Mouse (Mus musculus) forebrain, embryonic 10.5 days (tissue): ENCODE data around the gene Zfp652. TPM values are rescaled to one million over a fixed set of nuclear protein-coding genes. Genes with fewer than 3 reads are reported as not detected.
"Not testable (repeated sequence)": the region's sequence is repeated elsewhere in the genome, so short reads cannot be mapped to it uniquely, and the experiment has no call there.

Experiments
- DNase-seq: peaks from one replicate; pipeline ENCODE4 v3.0.0-alpha.2; 2017; ENCODE audit warnings: low spot score; ENCODE audit errors: extremely low spot score
- H3K27ac ChIP-seq: fragments of 300-500 bp; sonication (generic); 2 replicates; pipeline ENCODE4 v1.5.1; 2016; ENCODE audit warnings: mild to moderate bottlenecking
- H3K27me3 ChIP-seq: fragments of 300-500 bp; sonication (generic); 2 replicates; pipeline ENCODE4 v1.6.1; 2016; ENCODE audit warnings: mild to moderate bottlenecking; ENCODE audit not compliant: poor library complexity, severe bottlenecking
- H3K36me3 ChIP-seq: fragments of 300-500 bp; sonication (generic); replicated peaks from 2 replicates; pipeline ENCODE4 v1.6.1; 2016; ENCODE audit warnings: mild to moderate bottlenecking, moderate library complexity
- H3K4me1 ChIP-seq: fragments of 300-500 bp; sonication (generic); 2 replicates; pipeline ENCODE4 v1.6.1; 2016
- H3K4me3 ChIP-seq: fragments of 300-500 bp; sonication (generic); 2 replicates; pipeline ENCODE4 v1.5.1; 2016; ENCODE audit warnings: mild to moderate bottlenecking, moderate library complexity
- H3K9me3 ChIP-seq: fragments of 300-500 bp; sonication (generic); 2 replicates; pipeline ENCODE4 v1.6.1; 2016; ENCODE audit warnings: mild to moderate bottlenecking, moderate library complexity
- WGBS: fragments of 180-500 bp; shearing (Covaris S2); methylation state at CpG from one replicate; pipeline ENCODE4 v1.1.7; 2016; 5-methylcytosine and 5-hydroxymethylcytosine counted together
- polyA plus RNA-seq: library from polyadenylated mRNA; unstranded; fragments of >200 nt; fragmentation: Nextera tagmentation; extraction: Ambion mirVana; gene quantifications from 2 replicates; pipeline ENCODE4 v1.2.1, GENCODE M21; 2016

The Zfp652 gene
- polyA plus RNA-seq, 1 experiment from 2014 or later, result 18.7 TPM

DNA sequence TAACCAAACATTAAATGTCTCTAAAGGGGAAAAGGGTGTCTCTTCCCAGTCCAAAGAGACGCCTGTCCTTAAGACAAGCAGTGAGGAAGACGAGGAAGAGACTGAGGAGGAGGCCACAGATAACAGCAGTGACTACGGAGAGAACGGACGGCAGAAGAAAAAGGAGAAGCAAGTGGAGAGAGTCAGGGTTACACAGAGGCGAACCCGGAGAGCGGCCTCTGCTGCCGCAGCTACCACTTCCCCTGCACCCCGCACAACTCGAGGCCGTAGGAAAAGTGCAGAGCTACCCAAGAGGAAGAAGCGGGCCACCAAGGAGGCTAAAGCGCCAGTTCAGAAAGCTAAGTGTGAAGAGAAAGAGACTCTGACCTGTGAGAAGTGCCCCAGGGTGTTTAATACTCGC, 37.1 kb downstream of the Zfp652 start:
- Histone ChIP-seq H3K36me3 (peaks cover 49% of the 10 kb centered on the region), H3K27me3 (no peaks in the 10 kb centered on the region), H3K4me3 (no peak overlapping the region), H3K9me3 (no peaks in the 10 kb centered on the region), H3K27ac (no peak overlapping the region), H3K4me1 (peaks cover 4% of the 10 kb centered on the region; the same call in 1 of the 2 replicates)
- DNase-seq, result no peak
- WGBS, result 83% methylated on average over 15 of the region's 15 CpGs

DNA sequence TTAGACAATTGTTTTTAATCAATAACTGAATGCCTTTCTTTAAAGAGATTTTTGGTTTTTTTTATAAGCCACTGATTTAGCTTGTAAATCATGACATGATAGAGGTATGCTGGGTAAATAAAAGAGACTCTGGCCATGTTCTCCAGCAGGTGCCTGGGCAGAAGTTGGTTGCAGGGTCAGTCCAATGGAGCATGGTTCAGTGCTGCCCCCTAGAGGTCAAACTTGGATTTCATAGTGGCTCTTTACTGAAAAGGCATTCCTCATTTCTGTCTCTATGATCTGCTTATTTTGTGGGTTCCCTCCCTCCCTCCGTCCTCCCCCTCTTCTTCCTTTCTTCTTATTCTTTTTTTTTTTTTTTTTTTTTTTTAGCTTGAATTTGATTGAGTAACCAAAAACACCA, 38.5 kb downstream of the Zfp652 start:
- 13% methylated on average over 1 of the region's 1 CpGs for WGBS
- Histone ChIP-seq H3K27ac (no peak overlapping the region), H3K27me3 (no peaks in the 10 kb centered on the region), H3K4me1 (peaks cover 4% of the 10 kb centered on the region; the same call in 1 of the 2 replicates), H3K36me3 (peaks cover 60% of the 10 kb centered on the region), H3K9me3 (no peaks in the 10 kb centered on the region), H3K4me3 (no peak overlapping the region)
- DNase-seq, result peak; percentile 59

DNA sequence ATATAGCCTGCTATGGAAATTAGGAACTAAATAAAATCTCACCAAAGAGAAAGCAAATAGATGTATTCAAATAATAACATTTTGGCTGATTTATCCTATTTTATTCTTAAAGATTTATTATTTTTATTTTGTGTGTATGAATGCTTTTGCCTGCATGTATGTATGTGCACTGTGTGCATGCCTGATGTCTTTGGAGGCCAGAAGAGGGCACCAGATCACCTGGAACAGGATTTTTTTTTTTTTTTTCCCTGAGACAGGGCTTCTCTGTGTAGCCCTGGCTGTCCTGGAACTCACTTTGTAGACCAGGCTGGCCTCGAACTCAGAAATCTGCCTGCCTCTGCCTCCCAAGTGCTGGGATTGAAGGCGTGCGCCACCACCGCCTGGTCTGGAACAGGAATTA, 42.7 kb downstream of the Zfp652 start:
- not testable (repeated sequence) for H3K9me3 ChIP-seq, H3K4me3 ChIP-seq, H3K27ac ChIP-seq, H3K27me3 ChIP-seq, DNase-seq, H3K4me1 ChIP-seq
- H3K36me3 ChIP-seq, result peaks cover 76% of the 10 kb centered on the region
- 95% methylated on average over 4 of the region's 4 CpGs for WGBS

DNA sequence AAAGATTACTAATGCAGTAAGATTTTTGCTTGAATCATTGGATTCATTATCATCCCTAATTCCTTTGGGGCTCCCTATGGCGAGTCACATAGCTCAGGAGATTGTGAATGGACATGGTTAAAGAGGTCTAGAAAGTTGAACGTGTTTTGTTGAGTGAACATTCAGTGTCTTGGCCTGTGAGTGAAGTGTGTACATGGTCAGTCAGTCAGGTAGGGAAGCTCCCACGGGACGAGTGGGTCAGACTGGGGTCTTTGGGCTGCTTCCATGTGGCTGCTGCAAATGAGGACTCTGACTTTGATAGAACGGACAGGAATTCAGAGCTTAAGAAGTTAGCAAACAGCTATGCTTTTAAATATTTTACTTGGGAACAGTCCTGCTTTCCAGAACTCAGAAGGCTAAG, 48.0 kb downstream of the Zfp652 start:
- H3K36me3 ChIP-seq, result peaks cover 68% of the 10 kb centered on the region
- no peak for DNase-seq
- H3K27ac ChIP-seq, result no peak overlapping the region
- H3K4me3 ChIP-seq, result no peak overlapping the region
- H3K4me1 ChIP-seq, result no peaks in the 10 kb centered on the region
- no peaks in the 10 kb centered on the region for H3K27me3 ChIP-seq
- no peaks in the 10 kb centered on the region for H3K9me3 ChIP-seq
- WGBS, result 91% methylated on average over 5 of the region's 5 CpGs

DNA sequence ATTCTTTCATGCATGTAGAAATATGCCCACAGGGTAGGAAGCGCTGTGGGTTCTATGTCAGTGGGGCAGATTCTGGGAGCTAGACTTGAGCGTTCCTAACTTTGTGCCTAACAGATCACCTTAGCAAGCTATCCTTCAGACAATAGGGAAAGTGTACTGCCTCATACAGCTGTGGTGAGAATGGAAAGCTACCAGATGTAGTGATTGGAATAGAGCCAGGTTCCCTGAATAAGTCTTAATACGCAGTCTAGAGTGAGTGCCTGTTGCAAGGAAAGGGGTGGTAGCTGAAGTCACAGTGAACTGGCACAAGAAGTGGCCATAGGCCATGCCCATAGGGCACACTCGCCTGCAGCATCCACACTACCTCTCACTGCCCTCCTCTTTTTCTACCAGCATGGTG, 50.5 kb downstream of the Zfp652 start:
- H3K4me1 ChIP-seq, result no peaks in the 10 kb centered on the region
- H3K36me3 ChIP-seq, result peaks cover 50% of the 10 kb centered on the region
- WGBS, result 91% methylated on average over 4 of the region's 4 CpGs
- no peaks in the 10 kb centered on the region for H3K27me3 ChIP-seq
- no peaks in the 10 kb centered on the region for H3K9me3 ChIP-seq
- H3K4me3 ChIP-seq, result no peak overlapping the region
- DNase-seq, result no peak
- no peak overlapping the region for H3K27ac ChIP-seq

DNA sequence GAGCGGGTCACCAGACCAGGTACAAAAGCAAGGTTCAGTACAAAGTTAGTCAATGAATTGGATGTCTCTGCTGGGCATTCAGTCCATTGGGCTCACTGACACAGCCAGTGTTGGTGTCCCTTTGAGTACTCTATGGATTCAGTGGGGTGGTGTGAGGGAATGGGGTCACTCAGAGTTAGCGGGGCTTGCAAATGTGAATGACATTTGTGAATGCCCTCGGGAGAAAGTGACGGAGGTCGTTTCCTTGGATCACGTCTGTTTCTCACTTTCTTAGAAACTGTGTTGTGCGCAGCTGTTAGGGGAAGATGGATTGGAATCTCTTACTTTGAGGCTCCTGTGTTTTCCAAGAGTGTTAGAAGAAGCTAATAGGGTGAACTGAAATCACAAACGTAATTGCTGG, 52.3 kb downstream of the Zfp652 start:
- DNase-seq, result no peak
- no peak overlapping the region for H3K27ac ChIP-seq
- no peaks in the 10 kb centered on the region for H3K4me1 ChIP-seq
- H3K27me3 ChIP-seq, result no peaks in the 10 kb centered on the region
- peaks cover 51% of the 10 kb centered on the region for H3K36me3 ChIP-seq
- 76% methylated on average over 8 of the region's 8 CpGs for WGBS
- no peak overlapping the region for H3K4me3 ChIP-seq
- H3K9me3 ChIP-seq, result no peaks in the 10 kb centered on the region

DNA sequence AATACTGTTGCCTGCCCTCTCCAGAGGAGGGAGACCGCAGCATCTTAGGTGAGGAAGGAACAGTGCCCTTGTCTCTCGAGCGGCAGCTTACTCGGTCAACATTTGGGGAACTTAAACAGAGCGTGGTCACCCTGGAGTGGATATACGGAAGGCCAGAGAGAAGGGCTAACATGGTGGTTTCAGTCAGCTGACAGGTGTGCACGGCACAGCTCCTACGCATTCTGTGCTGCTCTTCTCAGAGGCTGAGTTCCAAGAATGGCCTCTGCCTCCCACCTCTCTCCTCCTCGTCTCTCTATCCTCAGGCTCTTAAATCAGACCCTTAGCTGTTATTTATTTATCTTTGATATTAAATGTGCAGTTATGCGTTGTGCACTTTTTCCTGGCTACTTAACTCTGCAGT, 52.9 kb downstream of the Zfp652 start:
- H3K4me3 ChIP-seq, result no peak overlapping the region
- H3K9me3 ChIP-seq, result no peaks in the 10 kb centered on the region
- H3K36me3 ChIP-seq, result peaks cover 51% of the 10 kb centered on the region
- H3K27ac ChIP-seq, result no peak overlapping the region
- 93% methylated on average over 10 of the region's 10 CpGs for WGBS
- no peak for DNase-seq
- no peaks in the 10 kb centered on the region for H3K27me3 ChIP-seq
- no peaks in the 10 kb centered on the region for H3K4me1 ChIP-seq

DNA sequence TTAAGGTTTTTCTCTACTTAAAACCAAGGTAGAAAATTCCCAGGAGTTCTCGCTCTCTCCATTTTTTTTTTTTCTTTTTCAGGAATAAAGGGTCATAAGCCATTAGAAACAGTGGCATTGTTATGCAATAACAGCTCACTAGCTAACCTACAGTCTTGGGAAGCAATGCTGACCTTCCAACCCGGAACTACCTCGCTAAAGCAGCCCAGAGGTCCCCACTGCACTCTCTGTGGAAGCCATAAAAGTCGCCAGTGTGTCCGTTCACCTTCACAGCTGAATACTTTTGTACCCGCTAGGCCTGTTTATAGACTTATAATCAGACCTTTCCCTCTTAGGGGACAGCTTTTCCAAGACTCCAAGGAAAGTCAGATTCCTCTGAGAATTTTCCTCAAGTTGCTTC, 55.8 kb downstream of the Zfp652 start:
- peaks cover 5% of the 10 kb centered on the region; the same call in 1 of the 2 replicates for H3K4me1 ChIP-seq
- H3K4me3 ChIP-seq, result no peak overlapping the region
- H3K27me3 ChIP-seq, result no peaks in the 10 kb centered on the region
- peaks cover 45% of the 10 kb centered on the region for H3K36me3 ChIP-seq
- H3K27ac ChIP-seq, result no peak overlapping the region
- no peak for DNase-seq
- WGBS, result 92% methylated on average over 6 of the region's 6 CpGs
- no peaks in the 10 kb centered on the region for H3K9me3 ChIP-seq

DNA sequence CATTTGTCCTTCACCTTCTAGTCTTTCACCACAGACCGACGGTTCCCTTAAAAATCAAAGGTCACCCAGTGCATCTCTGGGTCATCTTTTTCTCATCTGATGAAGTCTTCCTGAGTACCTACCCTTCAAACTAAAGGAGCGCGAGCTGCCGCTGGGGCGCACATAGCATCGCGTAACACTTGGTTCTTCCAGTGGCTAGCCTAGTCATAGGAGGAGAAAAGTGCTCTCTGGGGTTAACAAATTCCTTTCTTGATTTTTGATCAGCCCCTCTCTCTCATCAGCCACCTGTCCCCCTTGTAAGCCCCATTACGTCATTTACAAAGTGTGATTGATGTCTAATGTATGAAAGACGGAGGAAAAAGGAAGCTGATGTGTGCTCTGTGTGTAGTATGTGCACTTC, 56.7 kb downstream of the Zfp652 start:
- no peaks in the 10 kb centered on the region for H3K27me3 ChIP-seq
- H3K4me1 ChIP-seq, result peaks cover 5% of the 10 kb centered on the region; the same call in 1 of the 2 replicates
- H3K27ac ChIP-seq, result no peak overlapping the region
- H3K4me3 ChIP-seq, result no peak overlapping the region
- 93% methylated on average over 10 of the region's 10 CpGs for WGBS
- no peaks in the 10 kb centered on the region for H3K9me3 ChIP-seq
- no peak for DNase-seq
- H3K36me3 ChIP-seq, result peaks cover 39% of the 10 kb centered on the region

DNA sequence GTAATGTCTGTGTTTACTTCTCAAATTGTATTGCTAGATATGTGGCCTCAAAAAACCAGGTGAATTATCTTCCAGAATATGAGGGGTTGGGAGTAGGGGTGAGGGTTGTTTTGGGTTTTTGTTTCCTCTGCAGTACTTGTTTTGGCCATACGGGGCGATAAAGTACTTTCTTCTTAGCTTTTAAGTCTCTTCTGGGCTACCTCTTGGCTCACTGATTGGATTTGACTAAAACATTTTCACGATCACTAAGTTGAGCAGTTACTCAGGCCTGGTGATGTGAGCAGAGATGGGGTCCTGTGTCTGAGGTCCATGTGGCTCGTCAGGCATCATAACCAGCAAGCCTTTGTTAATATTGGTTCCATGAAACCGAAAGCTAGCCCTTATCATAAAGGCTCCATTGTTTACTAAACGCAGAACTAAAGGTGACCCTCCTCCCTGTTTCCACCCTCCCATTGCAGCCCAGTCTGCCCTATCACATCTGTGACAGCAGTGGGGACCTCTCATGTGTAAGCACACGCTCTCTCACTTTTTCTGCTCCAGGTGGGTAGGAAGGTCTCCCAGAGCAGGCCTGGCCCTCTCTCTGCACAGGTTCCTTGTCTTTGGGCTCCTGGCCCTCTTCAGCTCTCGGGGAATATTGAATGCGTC, 58.4 kb downstream of the Zfp652 start:
- DNase-seq, result no peak
- Histone ChIP-seq H3K27me3 (no peaks in the 10 kb centered on the region), H3K4me1 (peaks cover 5% of the 10 kb centered on the region; the same call in 1 of the 2 replicates), H3K27ac (no peak overlapping the region), H3K9me3 (no peaks in the 10 kb centered on the region), H3K36me3 (peaks cover 36% of the 10 kb centered on the region), H3K4me3 (no peak overlapping the region)
- WGBS, result 65% methylated on average over 9 of the region's 9 CpGs

DNA sequence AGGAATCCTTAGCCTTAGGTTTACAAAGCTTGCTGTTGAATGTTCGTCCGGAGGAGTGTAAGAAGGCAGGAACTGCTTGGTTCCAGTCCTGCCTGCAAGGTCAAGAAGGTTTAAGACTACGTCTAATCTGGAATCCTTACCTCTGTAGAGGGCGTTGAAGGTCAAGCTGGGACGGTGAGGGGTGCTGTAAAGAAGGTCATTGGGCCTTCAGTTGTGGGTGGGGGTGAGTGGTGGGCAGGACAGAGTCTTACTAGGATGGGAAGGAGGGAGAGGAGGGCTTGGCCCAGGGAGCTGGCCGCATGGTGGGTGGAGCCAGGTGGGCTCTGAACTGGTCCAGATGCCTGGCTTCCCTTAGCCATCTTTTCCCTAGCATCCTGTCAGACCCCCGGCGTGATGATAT, 59.2 kb downstream of the Zfp652 start:
- Histone ChIP-seq H3K27ac (no peak overlapping the region), H3K4me1 (peaks cover 5% of the 10 kb centered on the region; the same call in 1 of the 2 replicates), H3K27me3 (no peaks in the 10 kb centered on the region), H3K36me3 (peaks cover 35% of the 10 kb centered on the region), H3K9me3 (no peaks in the 10 kb centered on the region), H3K4me3 (no peak overlapping the region)
- DNase-seq, result no peak
- 84% methylated on average over 8 of the region's 8 CpGs for WGBS

DNA sequence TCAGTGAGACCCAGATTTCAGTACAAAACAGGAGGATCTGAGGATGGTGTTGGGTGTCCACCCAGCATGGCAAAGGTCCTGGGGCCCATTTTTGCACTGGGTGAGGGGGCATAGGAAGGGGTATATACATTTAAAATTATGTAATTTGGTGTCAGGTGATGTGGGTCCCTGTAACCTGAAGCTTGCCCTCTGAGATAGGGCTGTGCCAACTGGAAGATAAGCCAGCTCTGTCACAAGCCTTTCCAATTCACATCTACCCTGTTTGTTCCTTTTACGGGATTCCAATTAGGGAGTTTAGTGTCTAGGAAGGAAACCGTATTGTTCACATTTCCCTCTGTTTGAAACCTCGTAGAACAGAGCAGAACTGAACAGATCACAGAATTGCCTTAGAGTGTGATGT, 60.8 kb downstream of the Zfp652 start:
- H3K27me3 ChIP-seq, result no peaks in the 10 kb centered on the region
- peaks cover 5% of the 10 kb centered on the region; the same call in 1 of the 2 replicates for H3K4me1 ChIP-seq
- peaks cover 34% of the 10 kb centered on the region for H3K36me3 ChIP-seq
- WGBS, result 96% methylated on average over 3 of the region's 3 CpGs
- no peak for DNase-seq
- H3K9me3 ChIP-seq, result no peaks in the 10 kb centered on the region
- no peak overlapping the region for H3K4me3 ChIP-seq
- no peak overlapping the region for H3K27ac ChIP-seq

DNA sequence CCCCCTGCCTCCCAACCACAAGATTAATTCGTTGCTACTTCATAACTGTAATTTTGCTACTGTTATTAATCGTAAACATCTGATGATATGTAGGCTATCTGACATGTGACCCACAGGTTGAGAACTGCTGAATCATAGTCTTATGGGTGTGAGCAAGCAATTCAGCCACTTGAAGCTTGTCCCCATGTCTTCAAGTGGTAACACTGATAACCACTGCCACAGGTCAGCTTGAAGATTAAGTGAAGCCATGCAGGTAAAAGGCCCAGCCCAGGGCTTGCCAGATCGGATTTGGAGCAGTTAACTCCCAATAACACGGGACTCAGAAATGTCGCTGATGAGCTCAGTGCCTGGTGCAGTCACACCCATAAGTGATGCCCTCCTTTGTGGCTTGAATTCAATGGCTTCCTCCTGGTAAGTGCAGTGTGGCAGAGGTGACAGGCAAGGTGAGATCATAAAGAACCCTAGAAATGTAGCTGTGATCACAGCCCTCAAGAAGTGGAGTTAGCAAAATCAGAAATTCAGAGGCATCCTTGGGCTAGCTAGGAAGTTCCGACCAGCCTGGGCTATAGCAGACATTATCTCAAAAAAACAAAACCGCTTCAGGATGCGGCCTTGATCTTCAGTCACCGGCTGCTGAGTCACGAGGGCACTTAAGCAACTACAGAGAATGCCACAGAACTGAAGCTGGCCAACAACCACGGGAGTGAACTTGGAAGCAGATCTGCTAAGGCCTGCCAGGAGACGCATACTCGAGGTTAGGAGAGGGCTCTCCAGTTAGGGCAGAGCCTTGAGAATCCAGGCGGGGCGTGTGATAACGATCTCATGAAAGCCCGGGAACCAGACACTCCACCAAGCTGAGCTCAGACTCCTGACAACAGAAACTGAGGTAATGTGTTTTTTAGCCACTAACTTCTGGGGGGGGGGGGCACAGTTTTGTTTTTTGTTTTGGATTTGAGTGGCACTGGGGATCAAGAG, 65.1 kb downstream of the Zfp652 start:
- Histone ChIP-seq H3K36me3 (peaks cover 11% of the 10 kb centered on the region), H3K4me1 (no peaks in the 10 kb centered on the region), H3K27me3 (no peaks in the 10 kb centered on the region), H3K27ac (no peak overlapping the region), H3K9me3 (no peaks in the 10 kb centered on the region), H3K4me3 (no peak overlapping the region)
- WGBS, result 85% methylated on average over 17 of the region's 17 CpGs
- no peak for DNase-seq
